Mouse (Mus musculus) urinary bladder, postnatal 14 days (tissue): ENCODE results near the gene Dgkz.

Source experiments
- DNase-seq: peaks from one replicate; pipeline ENCODE4 v3.0.0; 2021; ENCODE audit warnings: low spot score

Gene Dgkz

GRCm38 (mm10) chr2:91934826-91935525 is 40.7 kb downstream of the Dgkz start:
- DNase-seq: no peak

- no peak for DNase-seq
Observed at GRCm38 (mm10) chr2:91934016-91934415, 41.6 kb downstream of the Dgkz start.

GRCm38 (mm10) chr2:91933471-91933870 is 42.2 kb downstream of the Dgkz start:
- no peak for DNase-seq

GRCm38 (mm10) chr2:91932737-91933350 is 42.8 kb downstream of the Dgkz start:
- DNase-seq: no peak

GRCm38 (mm10) chr2:91932160-91932711 is 43.4 kb downstream of the Dgkz start, which contains the start of gene Mdk:
Mdk (minus strand) TSS chr2:91932297.
- no peak for DNase-seq

- DNase-seq: no peak
Observed at GRCm38 (mm10) chr2:91931328-91932159, 44.1 kb downstream of the Dgkz start.

- no peak for DNase-seq
Observed at GRCm38 (mm10) chr2:91930761-91931291, 44.8 kb downstream of the Dgkz start.

GRCm38 (mm10) chr2:91929936-91930335 is 45.7 kb downstream of the Dgkz start:
- peak; percentile 70 for DNase-seq

- DNase-seq: no peak
Observed at GRCm38 (mm10) chr2:91929455-91929854, 46.2 kb downstream of the Dgkz start.

- no peak for DNase-seq
Observed at GRCm38 (mm10) chr2:91928534-91929350, 46.9 kb downstream of the Dgkz start.

- peak; percentile 82 for DNase-seq
Observed at GRCm38 (mm10) chr2:91927826-91928533, 47.7 kb downstream of the Dgkz start.

GRCm38 (mm10) chr2:91926949-91927348 is 48.7 kb downstream of the Dgkz start, which contains the start of gene Chrm4:
Chrm4 (plus strand) TSS chr2:91927249.
- DNase-seq: no peak

- no peak for DNase-seq
Observed at GRCm38 (mm10) chr2:91925442-91925841, 50.2 kb downstream of the Dgkz start.

GRCm38 (mm10) chr2:91924726-91925125 is 50.9 kb downstream of the Dgkz start:
- no peak for DNase-seq

- peak; percentile 65 for DNase-seq
Observed at GRCm38 (mm10) chr2:91923415-91924337, 52.0 kb downstream of the Dgkz start.

GRCm38 (mm10) chr2:91922586-91923414 is 52.9 kb downstream of the Dgkz start:
- DNase-seq: no peak

GRCm38 (mm10) chr2:91921790-91922570 is 53.7 kb downstream of the Dgkz start:
- DNase-seq: no peak
